Mouse (Mus musculus) c-Kit-negative CD71-positive TER-119-positive erythroid progenitor cells, embryonic 14.5 days (primary cell): Measurements from ENCODE around the gene Dhcr24.

Experiments
- DNase-seq: peaks from one replicate; pipeline ENCODE4 v3.0.0-alpha.2; 2013; ENCODE audit warnings: low read depth, low spot score

The Dhcr24 gene

DNA sequence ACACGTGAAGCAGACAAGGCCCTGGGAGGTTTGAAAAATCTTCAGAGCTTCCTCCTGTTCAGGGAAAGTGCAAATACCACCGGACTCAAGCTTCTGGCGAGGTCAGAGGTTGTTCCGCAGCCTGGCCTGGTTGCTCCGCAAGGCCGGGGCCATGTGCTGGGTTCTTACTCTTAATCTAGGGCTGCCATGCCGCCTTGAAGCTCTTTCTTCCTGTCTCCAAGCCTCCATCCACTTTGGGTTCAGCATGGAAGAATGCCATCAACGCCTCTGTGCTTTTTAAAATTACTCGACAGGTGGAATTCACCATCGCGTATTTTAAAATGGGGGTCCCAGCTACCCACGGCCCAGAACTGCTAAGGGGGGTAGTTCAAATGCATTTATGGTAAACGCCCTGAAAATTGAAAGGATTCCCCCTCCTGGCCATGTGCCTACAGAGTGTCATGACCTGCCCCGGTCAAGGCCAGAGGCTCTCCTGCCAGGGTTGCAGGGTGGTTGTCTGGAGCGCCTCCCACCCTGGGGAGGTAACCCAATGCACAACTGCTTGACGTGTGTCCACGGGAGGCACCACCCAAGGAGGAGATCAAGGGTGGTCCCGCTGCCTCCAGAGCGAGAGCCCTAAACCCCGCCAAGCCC is 509 bp upstream of the Dhcr24 start:
- no peak for DNase-seq

- DNase-seq = no peak
Observed at GRCm38 (mm10) chr4:106562006-106562405, 1.2 kb downstream of the Dhcr24 start.

DNA sequence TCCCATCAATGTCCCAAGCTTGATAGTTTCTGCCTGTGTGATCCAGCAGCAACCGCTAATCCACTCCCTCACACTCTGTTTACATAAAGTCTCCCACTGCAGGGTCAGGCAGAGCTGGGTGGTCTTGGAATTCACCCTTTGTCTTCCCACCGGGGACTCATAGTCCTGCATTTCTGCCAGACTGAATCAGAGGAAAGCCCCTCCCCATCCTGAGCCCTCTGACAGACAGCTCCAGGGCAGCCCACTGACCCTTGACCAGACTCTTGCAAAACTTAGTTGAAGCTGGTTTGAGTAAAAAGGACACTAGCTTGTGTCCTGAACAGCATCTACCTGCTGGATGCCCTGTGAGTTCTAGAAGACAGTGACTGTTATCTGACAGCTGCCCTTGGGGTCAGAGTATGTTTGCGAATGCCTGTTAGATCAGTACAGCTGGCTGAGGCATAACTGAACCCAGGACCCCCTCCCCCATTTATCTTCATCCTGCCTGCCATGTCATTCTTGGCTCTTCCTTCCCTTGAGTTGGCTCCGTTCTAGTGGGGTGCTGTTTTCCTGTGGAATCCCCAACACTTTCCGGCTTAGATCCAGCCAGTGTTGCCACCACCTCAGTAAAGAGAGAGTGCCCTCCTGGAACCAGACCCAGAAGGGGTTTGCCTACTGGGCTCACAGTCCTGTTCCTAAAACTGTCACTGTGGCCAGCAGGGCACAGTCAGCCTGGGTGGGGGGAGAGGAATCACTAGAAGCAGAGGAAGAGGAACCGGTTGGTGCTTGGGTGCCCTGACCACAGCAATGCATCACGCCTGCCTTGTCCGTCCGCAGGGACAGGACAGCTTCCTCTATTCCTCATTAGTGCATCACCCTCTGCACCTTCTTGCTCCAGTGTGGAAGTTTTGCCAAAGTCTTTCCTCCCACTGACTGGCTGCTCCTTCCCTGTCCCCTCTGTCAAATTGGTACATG is 2.3 kb downstream of the Dhcr24 start:
- DNase-seq = no peak

- DNase-seq = no peak
Observed at GRCm38 (mm10) chr4:106564161-106564560, 3.3 kb downstream of the Dhcr24 start.

- no peak for DNase-seq
Observed at GRCm38 (mm10) chr4:106569680-106570079, 8.8 kb downstream of the Dhcr24 start.

- DNase-seq = no peak
Observed at GRCm38 (mm10) chr4:106571081-106571724, 10.4 kb downstream of the Dhcr24 start.

GRCm38 (mm10) chr4:106575022-106575421 is 14.2 kb downstream of the Dhcr24 start:
- no peak for DNase-seq

DNA sequence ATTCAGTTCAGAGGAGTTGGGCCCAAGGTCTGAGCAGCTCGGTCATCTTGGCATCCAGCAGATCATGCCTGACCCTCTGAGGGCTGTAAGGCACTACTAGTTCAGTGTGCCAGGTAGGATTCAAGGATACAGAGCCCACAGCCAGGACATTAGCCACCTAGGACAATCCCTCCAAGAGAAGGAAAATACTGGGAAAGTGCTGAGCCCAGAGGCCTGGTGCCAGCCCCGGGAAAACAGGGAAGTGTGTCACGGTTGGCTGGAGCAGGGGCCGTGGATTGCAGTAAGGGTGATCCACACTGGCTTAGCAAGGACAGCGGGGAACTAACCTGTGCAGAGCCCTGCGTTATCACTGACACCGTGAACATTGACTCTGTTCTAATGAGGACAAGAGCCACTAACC is 16.7 kb downstream of the Dhcr24 start:
- DNase-seq = no peak

DNA sequence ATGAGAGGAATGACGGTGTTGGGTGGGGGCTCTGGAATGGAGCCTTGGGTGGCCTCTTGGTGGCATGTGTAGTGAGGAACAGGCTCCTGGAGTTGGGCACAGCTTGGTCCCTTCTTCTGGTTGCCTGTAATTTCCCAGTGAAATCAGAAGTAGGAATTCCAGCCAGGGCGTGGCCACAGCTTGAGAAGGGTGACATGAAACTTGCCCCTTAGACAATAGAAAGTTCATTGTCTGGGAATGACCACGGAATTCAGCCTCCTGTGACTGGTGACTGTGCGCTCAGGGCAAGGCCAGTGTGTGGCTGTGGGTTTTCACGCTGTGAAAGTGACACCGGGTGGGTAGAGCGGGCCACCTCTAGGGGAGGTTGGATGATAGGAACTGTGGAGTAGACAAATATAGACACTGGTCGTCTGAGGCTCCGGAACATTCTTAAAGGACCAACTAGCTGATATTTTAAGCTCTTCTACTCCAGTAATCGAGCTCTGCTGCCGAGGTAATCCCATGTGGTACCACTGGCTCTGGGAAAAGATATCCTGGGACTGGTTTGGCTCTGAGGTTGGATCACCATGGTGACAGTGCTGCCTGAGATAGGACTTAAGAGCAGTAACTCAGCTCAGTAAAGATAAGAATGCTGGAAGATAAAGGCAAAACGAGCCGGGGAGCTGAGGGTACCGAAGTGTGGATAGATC is 20.5 kb downstream of the Dhcr24 start:
- no peak for DNase-seq

GRCm38 (mm10) chr4:106581865-106582204 is 21.0 kb downstream of the Dhcr24 start:
- no peak for DNase-seq

DNA sequence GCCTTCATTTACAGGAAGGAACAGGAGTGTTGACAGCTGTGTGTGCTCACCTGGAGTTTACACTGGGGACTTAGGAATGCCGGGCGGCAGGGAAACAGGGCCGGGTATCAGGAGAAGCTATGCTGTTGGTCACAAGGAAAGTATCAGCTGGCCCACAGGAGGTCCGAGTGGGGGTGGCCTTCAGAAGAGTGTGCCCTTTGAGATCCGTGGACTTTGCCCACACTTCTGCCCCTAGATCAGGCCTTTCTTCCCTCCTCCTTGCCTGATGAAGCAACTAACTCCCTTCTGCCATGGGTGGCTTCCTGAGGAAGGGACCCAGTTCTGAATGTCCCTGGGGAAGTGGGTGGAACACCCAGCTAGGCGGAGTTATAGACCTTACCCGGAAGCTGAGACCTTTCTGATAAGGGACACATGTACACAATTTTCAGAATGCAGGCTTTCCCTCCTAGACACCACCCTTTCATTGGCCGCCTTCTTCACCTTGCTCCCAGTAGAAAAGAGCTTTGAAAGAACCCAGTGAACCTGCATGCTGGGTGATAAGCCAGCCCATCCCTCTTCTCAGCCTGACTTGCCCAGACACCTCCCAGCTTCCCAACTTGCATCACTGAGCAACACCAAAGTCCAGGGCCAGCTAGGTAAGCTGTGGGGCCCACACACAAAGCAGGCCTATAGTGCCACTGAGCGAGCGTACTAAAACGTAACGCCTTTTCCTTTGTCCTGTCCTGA is 21.8 kb downstream of the Dhcr24 start:
- peak; percentile 43 for DNase-seq

DNA sequence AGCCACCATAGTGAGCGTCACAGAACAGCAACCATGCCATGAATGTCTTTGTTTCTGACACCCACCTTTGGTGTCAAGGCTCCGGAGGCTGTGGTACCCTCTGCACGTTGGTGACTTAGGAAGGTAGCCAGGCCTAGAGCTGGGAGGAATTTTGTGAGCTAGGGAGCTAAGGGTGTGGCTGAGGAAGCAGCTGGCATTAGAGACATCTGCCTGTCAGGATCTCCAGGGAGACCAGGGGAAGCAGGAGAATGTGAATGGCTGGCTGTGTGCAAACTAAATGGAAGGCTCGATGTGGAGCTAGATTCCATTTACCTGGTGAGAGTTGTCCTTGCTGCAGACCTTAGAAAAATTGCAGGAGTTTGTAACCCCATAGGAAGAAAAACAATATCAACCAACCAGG is 23.8 kb downstream of the Dhcr24 start:
- DNase-seq = no peak

GRCm38 (mm10) chr4:106587075-106587474 is 26.2 kb downstream of the Dhcr24 start:
- DNase-seq = no peak

- DNase-seq = no peak
Observed at GRCm38 (mm10) chr4:106590142-106590541, 29.3 kb downstream of the Dhcr24 start.

DNA sequence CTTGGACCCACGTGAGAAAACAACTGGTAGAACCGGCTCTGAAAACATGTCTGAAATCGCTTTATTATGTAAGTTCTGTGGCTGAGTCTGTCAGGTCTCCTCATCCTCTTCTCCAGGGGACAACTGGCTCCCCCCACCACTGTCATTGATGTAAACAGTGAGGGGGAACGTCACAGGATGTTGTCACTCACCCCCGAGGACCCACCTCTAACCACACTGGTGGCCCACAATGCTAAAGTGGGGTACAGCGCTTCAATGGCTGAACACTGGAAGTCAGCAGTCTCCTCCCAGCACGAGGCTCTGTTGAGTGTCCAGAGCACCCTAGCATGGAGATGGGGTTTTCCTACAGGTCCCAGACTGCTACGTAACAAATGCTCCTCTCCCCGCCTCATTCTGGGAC is 30.0 kb downstream of the Dhcr24 start:
- no peak for DNase-seq

DNA sequence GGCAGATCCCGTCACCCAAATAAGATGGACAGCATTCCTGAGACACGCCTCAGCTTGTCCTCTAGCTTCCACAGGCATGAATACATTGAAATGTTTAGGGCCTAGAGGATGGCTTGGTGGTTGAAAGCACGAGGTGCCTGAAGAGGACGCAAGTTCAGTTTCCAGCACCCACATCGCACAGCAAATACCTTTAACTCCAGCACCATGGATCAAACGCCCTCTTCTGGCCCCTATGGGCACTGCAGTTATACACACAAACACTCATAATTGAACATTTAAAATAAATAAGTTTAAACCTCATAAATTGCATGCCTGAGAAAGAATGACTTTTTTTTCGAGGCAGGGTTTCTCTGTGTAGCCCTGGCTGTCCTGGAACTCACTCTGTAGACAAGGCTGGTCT is 32.8 kb downstream of the Dhcr24 start:
- no peak for DNase-seq

DNA sequence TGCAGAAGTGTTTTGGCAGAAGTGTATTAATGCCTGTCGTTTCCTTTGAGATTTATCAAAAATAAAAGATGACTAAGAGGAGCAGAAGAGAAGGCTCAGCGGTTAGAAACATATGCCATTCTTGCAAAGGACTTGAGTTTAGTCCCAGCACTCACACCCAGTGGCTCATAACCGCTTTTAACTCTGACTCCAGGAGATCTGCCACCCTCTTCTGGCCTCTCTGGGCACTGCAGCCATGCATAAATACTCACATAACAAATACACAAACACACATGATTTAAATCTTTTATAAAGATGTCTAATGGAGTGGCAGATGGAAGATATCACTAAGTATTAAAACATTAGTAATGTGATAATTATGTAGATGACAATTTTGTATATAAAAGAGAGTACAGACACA is 35.4 kb downstream of the Dhcr24 start:
- DNase-seq = no peak

GRCm38 (mm10) chr4:106597055-106597454 is 36.2 kb downstream of the Dhcr24 start:
- DNase-seq = no peak

GRCm38 (mm10) chr4:106597741-106598140 is 36.9 kb downstream of the Dhcr24 start:
- no peak for DNase-seq

DNA sequence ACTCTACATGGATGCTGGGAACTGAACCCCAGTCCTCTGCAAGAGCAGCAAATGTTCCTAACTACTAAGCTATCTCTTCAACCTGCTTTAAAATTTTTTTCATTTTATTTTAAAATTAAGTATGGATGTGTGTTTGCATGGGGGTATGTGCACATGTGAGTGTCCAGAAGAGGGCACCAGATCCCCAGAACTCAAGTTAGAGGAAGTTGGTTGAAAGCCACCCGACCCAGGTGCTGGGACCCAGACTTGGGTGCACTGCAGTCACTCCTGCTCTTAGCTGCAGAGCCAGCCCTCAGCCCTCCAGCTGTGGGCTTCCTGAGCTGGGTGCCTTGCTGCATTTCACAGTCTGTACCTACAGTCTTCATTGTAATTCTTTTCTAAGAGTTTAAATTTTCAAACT is 38.6 kb downstream of the Dhcr24 start:
- DNase-seq = no peak

DNA sequence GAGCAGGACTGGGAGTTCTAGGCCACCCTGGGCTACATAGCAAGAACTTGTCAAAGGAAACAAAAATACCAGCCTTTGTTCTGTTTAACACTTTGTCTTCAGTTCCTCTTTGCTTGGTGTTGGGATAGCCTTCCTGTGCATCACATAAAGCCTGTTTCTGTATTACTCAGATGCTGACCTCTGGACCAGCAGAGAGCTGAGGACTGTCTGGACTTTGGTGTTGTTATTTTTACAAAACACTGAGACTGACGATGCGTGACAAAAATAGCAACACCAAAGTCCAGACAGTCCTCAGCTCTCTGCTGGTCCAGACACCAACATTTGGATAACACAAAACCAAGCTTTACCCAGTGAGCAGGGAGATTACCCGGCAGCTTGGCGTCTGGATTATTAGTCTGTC is 39.9 kb downstream of the Dhcr24 start:
- no peak for DNase-seq
